Mouse (Mus musculus) intestine, embryonic 15.5 days (tissue): ENCODE measurements around the gene Atp5b. TPM values are rescaled to one million over a fixed set of nuclear protein-coding genes. Genes with fewer than 3 reads are reported as not detected.
A peak's percentile ranks its signal among the peaks of the same experiment; 100 is the strongest.

Source experiments
- ATAC-seq: fragments of 200-750 bp; cut with Nextera tagmentation; 2 replicates; pipeline ENCODE4 v1.8.0; 2017; ENCODE audit warnings: moderate TSS enrichment, moderate library complexity
- H3K27ac ChIP-seq: fragments of 300-500 bp; sonication (generic); 2 replicates; pipeline ENCODE4 v1.5.1; 2015; ENCODE audit warnings: mild to moderate bottlenecking, inconsistent platforms
- H3K27me3 ChIP-seq: fragments of 300-500 bp; sonication (generic); replicated peaks from 2 replicates; pipeline ENCODE4 v1.6.1; 2015; ENCODE audit warnings: inconsistent platforms
- H3K36me3 ChIP-seq: fragments of 300-500 bp; sonication (generic); 2 replicates; pipeline ENCODE4 v1.6.1; 2015; ENCODE audit warnings: inconsistent platforms
- H3K4me1 ChIP-seq: fragments of 300-500 bp; sonication (generic); replicated peaks from 2 replicates; pipeline ENCODE4 v1.6.1; 2015; ENCODE audit warnings: inconsistent platforms
- H3K4me2 ChIP-seq: fragments of 300-500 bp; sonication (generic); replicated peaks from 2 replicates; pipeline ENCODE4 v1.6.1; 2015; ENCODE audit warnings: mild to moderate bottlenecking, inconsistent platforms
- H3K4me3 ChIP-seq: fragments of 300-500 bp; sonication (generic); replicated peaks from 2 replicates; pipeline ENCODE4 v1.5.1; 2015; ENCODE audit warnings: inconsistent platforms
- H3K9ac ChIP-seq: fragments of 300-500 bp; sonication (generic); 2 replicates; pipeline ENCODE4 v1.6.1; 2015; ENCODE audit warnings: inconsistent platforms
- H3K9me3 ChIP-seq: fragments of 300-500 bp; sonication (generic); 2 replicates; pipeline ENCODE4 v1.6.1; 2016; ENCODE audit warnings: inconsistent platforms
- WGBS: fragments of 180-500 bp; shearing (Covaris S2); methylation state at CpG from one replicate; pipeline ENCODE4 v1.1.7; 2015; 5-methylcytosine and 5-hydroxymethylcytosine counted together
- microRNA counts: library from miRNA; unstranded; fragments of <30 nt; microRNA quantifications from one replicate; lab custom pipeline; 2016
- polyA plus RNA-seq: library from polyadenylated mRNA; unstranded; fragments of >200 nt; fragmentation: Nextera tagmentation; extraction: Ambion mirVana; gene quantifications from 2 replicates; pipeline ENCODE4 v1.2.1, GENCODE M21; 2015

Atp5b gene
- polyA plus RNA-seq, 1 experiment from 2014 or later = 3,029 TPM

DNA sequence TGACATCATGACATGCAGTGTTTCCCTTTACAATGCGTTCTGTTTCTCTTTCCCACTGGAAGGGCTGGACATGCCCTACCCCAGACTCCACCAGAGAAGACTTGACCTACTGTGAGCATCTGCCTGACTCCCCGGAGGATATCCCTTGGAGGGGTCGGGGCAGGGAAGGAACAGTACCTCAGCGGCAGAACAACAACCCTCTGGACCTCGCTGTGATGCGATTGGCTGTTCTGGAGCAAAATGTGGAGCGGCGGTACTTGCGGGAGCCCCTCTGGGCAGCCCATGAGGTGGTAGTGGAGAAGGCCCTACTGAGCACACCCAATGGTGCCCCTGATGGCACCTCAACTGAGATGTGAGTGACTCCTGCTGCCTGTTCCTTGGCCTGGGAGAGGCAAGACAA, 41.8 kb downstream of the Atp5b start:
- H3K27ac ChIP-seq = no peak overlapping the region
- no peak overlapping the region for H3K4me2 ChIP-seq
- H3K4me1 ChIP-seq = no peaks in the 10 kb centered on the region
- WGBS = 95% methylated on average over 9 of the region's 9 CpGs
- H3K36me3 ChIP-seq = peaks cover 64% of the 10 kb centered on the region
- H3K27me3 ChIP-seq = no peaks in the 10 kb centered on the region
- no peak overlapping the region for H3K9ac ChIP-seq
- ATAC-seq = no peak
- H3K9me3 ChIP-seq = no peaks in the 10 kb centered on the region
- H3K4me3 ChIP-seq = no peak overlapping the region

DNA sequence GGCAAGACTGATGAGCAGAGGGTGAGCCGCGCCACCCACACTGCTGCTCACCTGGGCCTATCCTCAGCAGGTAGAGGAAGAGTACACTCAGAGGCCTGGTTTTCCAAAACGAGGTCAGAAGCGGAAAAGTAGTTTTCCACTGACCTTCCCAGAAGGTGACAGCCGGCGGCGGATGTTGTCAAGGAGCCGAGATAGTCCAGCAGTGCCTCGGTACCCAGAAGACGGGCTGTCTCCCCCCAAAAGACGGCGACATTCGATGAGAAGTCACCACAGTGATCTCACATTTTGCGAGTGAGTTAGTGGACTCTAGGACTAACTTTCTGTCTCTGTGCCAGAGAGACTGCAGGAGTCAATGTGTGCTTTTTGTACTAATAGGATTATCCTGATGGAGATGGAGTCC, 42.9 kb downstream of the Atp5b start:
- no peaks in the 10 kb centered on the region for H3K9me3 ChIP-seq
- no peak for ATAC-seq
- H3K27ac ChIP-seq = no peak overlapping the region
- H3K9ac ChIP-seq = no peak overlapping the region
- peaks cover 62% of the 10 kb centered on the region for H3K36me3 ChIP-seq
- H3K27me3 ChIP-seq = no peaks in the 10 kb centered on the region
- no peak overlapping the region for H3K4me2 ChIP-seq
- H3K4me1 ChIP-seq = no peaks in the 10 kb centered on the region
- no peak overlapping the region for H3K4me3 ChIP-seq
- 92% methylated on average over 14 of the region's 14 CpGs for whole genome bisulfite sequencing

DNA sequence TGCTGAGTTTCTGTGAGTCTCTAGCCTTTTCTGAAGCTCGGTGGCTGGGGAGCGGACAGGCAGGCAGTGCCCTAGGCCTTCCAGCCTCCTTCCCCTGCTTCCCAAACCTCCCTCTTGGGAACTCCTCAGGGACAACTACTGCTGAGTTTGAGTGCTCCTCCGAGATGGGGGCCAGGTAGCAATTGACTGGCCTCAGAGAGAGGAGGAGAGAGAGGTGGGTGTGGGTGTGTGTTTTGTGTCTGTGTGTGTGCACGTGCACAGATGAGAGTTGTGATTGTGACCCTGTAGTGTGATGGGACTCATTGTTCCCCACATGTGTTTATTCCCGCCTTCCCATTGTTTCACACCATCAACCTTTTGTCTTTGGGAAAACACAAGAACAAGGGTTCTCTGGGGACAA, 44.4 kb downstream of the Atp5b start:
- Histone ChIP-seq H3K27me3 (no peaks in the 10 kb centered on the region), H3K9me3 (no peaks in the 10 kb centered on the region)
- 68% methylated on average over 5 of the region's 5 CpGs for WGBS

DNA sequence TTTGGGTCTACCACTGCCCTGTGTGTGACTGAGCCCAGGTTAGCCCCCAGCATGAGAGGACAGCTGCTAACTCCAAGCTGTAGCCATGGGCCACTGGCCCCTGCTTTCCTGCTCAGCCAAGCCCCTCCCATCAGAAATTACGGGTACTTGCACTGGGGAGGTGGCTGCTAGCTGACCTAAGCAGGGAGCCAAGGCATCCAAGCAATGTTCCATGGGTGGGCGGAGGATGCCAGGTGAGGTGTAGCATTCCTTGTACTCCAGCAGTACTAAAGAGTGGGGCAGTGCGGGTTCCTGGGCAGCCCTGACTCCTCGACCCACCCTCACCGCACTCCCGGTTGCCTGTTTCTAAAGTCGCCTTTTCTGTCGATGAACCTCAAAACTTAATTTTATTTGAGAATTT, 45.1 kb downstream of the Atp5b start:
- ATAC-seq = no peak
- peaks cover 45% of the 10 kb centered on the region for H3K36me3 ChIP-seq

More for the DNA sequence above, 44.4 kb downstream of the Atp5b start:
- ATAC-seq = no peak
- Histone ChIP-seq H3K36me3 (peaks cover 49% of the 10 kb centered on the region), H3K4me2 (no peak overlapping the region), H3K4me3 (no peak overlapping the region), H3K9ac (no peak overlapping the region), H3K27ac (no peak overlapping the region), H3K4me1 (no peaks in the 10 kb centered on the region)

DNA sequence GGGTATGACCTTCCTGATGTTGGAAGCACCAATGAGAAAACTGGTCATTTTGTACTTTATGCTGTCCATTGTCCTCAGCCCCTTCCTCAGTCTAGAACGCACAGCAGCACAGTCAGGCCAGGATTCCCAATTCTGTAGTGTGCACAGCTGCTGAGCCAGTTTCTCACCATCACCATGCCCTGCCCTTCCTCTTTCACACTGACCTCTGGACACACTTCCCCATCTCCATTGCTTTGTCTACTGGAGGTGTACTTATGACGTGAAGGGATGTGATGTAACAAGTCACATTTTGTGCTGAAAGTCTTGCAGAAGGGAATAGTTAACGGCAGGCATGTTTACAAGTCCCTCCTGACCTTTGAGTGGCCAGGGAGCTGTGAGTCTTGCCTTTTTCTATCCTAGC, 48.2 kb downstream of the Atp5b start:
- H3K36me3 ChIP-seq = peaks cover 20% of the 10 kb centered on the region
- 65% methylated on average over 3 of the region's 3 CpGs for WGBS
- no peak overlapping the region for H3K9ac ChIP-seq
- no peak for ATAC-seq
- no peak overlapping the region for H3K4me3 ChIP-seq
- H3K27me3 ChIP-seq = no peaks in the 10 kb centered on the region
- no peaks in the 10 kb centered on the region for H3K4me1 ChIP-seq
- H3K4me2 ChIP-seq = no peak overlapping the region
- no peaks in the 10 kb centered on the region for H3K9me3 ChIP-seq
- no peak overlapping the region for H3K27ac ChIP-seq

More for the DNA sequence above, 45.1 kb downstream of the Atp5b start:
- H3K4me3 ChIP-seq = no peak overlapping the region
- H3K4me1 ChIP-seq = no peaks in the 10 kb centered on the region
- WGBS = 71% methylated on average over 8 of the region's 8 CpGs
- H3K27ac ChIP-seq = no peak overlapping the region
- no peaks in the 10 kb centered on the region for H3K27me3 ChIP-seq
- no peak overlapping the region for H3K9ac ChIP-seq
- no peaks in the 10 kb centered on the region for H3K9me3 ChIP-seq
- no peak overlapping the region for H3K4me2 ChIP-seq

DNA sequence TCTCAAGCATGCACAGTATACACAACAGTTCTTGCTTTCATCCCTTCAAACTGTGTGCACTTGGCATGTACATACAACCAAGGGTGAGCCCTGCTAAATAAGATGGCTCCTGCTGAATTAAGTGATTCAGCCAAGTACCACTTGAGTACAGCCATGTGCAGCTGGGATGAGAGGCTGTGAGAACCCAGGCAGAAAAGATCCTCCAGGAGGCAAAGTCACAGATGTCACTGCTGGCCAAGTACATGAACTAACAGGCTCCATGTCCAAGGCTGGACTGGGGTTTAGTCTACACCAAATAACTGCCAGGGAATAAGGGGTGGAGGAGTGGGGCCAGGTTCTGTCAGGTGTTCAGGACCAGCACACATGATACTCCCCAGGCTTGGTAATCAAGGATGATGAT, 48.7 kb downstream of the Atp5b start:
- peaks cover 16% of the 10 kb centered on the region for H3K36me3 ChIP-seq
- no peak overlapping the region for H3K4me3 ChIP-seq
- H3K9ac ChIP-seq = no peak overlapping the region
- no peak overlapping the region for H3K27ac ChIP-seq
- H3K9me3 ChIP-seq = no peaks in the 10 kb centered on the region
- H3K4me1 ChIP-seq = no peaks in the 10 kb centered on the region
- H3K4me2 ChIP-seq = no peak overlapping the region
- H3K27me3 ChIP-seq = no peaks in the 10 kb centered on the region
- ATAC-seq = no peak

DNA sequence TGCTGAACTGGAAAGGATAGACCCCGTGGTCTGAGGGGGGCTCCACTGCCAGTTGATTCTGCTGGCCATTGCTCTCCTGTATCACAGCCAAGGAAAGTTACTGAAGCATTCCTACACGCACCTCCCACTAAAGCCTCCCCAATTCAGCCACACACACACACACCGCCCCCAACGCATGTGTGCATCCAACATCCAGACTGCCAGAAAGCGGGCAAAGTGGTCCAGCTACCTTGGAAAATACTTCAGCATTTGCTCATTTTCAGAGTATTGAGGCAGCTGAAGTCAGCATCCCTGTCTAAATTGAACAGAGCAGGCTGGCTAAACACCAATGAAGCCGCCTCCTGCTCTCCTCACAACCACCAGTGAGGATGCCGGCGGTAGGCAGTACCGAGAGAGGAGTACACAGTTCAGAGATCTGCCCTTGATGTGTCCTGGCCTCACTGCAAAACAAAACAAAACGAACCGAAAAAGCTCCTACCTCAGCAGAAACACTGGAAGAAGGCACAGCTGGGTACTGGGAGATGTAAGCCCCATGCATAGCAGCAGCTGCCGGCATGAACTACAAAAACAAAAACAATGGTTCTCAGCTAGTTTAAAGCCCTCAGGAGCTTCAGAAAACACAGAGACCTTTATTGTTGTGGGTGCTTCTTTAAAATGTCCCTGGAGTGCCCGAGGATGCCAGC, 50.7 kb downstream of the Atp5b start:
- 63% methylated on average over 13 of the region's 13 CpGs for WGBS
- H3K4me3 ChIP-seq = no peak overlapping the region
- no peak overlapping the region for H3K4me2 ChIP-seq
- H3K4me1 ChIP-seq = no peaks in the 10 kb centered on the region
- H3K27ac ChIP-seq = no peak overlapping the region
- H3K27me3 ChIP-seq = no peaks in the 10 kb centered on the region
- no peak overlapping the region for H3K9ac ChIP-seq
- H3K9me3 ChIP-seq = no peaks in the 10 kb centered on the region
- H3K36me3 ChIP-seq = peaks cover 15% of the 10 kb centered on the region; the same call in 1 of the 2 replicates
- ATAC-seq = no peak

DNA sequence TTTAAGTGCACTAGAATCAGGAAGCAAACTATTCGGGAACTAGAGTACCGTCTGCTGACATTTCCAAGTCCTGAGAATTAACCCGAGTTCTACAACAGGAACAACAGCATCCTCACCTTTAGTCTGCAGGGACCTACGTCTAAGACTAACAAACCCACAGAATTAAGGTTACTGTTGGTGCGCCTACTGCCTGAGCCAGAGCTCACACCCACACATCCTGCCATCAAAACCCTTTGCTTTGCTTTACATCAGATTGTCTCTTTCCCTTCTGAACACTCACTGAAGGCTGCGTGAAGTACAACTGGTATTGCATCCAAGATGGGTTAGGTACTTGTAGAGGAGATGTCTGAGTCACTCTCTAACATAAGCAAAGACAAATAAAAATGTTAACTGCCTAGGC, 52.3 kb downstream of the Atp5b start:
- Histone ChIP-seq H3K27ac (no peak overlapping the region), H3K9ac (no peak overlapping the region), H3K36me3 (peaks cover 18% of the 10 kb centered on the region; the same call in 1 of the 2 replicates), H3K4me3 (no peak overlapping the region), H3K4me1 (no peaks in the 10 kb centered on the region), H3K4me2 (no peak overlapping the region), H3K9me3 (no peaks in the 10 kb centered on the region), H3K27me3 (no peaks in the 10 kb centered on the region)
- ATAC-seq = no peak
- WGBS = 90% methylated on average over 6 of the region's 6 CpGs

MicroRNA genes within 50 kb of the gene (microRNA counts, 519-probe panel; counts per million panel counts)
- microRNA mmu-miR-677 (lab: Ali Mortazavi, UCI) = 97.1 counts per million, percentile 29 among the panel's probes with 10 or more counts

Other genes starting within 250 kb of the Atp5b start
- not detected in 2 replicates for gene Rdh19, start 233.3 kb upstream of the Atp5b start, polyA plus RNA-seq
- 0.19 and 0.34 TPM in 2 replicates for gene Rdh16f2, start 216.8 kb upstream of the Atp5b start, polyA plus RNA-seq
- gene Rdh7, start 194.5 kb upstream of the Atp5b start, polyA plus RNA-seq = 0.35 and 0.63 TPM in 2 replicates
- 0.16 and 0.26 TPM in 2 replicates for gene Sdr9c7, start 184.8 kb upstream of the Atp5b start, polyA plus RNA-seq
- gene Hsd17b6, start 75.7 kb upstream of the Atp5b start, polyA plus RNA-seq = 0.38 and 0.48 TPM in 2 replicates
- gene Prim1, start 68.1 kb upstream of the Atp5b start, polyA plus RNA-seq = 67.9 and 73.0 TPM in 2 replicates
- 779 and 830 TPM in 2 replicates for gene Naca, start 47.7 kb upstream of the Atp5b start, polyA plus RNA-seq
- gene Ptges3, start 24.3 kb upstream of the Atp5b start, polyA plus RNA-seq = 482 and 586 TPM in 2 replicates
- 11.7 and 12.5 TPM in 2 replicates for gene Baz2a, start 8.3 kb downstream of the Atp5b start, polyA plus RNA-seq
- 24.8 and 27.0 TPM in 2 replicates for gene Rbms2, start 97.0 kb downstream of the Atp5b start, polyA plus RNA-seq
- gene Gls2, start 111.2 kb downstream of the Atp5b start, polyA plus RNA-seq = 1.8 and 3.3 TPM in 2 replicates
- 34.8 and 35.9 TPM in 2 replicates for gene Spryd4, start 128.5 kb downstream of the Atp5b start, polyA plus RNA-seq
- gene Mip, start 142.6 kb downstream of the Atp5b start, polyA plus RNA-seq = 0.19 TPM in 1 of 2 replicates, not detected in the other
- 40.8 and 41.3 TPM in 2 replicates for gene Timeless, start 148.8 kb downstream of the Atp5b start, polyA plus RNA-seq
- 0.26 and 0.35 TPM in 2 replicates for gene Apon, start 170.8 kb downstream of the Atp5b start, polyA plus RNA-seq
- gene Apof, start 185.4 kb downstream of the Atp5b start, polyA plus RNA-seq = 1.6 and 2.9 TPM in 2 replicates
- gene Stat2, start 187.3 kb downstream of the Atp5b start, polyA plus RNA-seq = 15.1 and 15.4 TPM in 2 replicates
- 0.21 and 0.31 TPM in 2 replicates for gene Il23a, start 215.5 kb downstream of the Atp5b start, polyA plus RNA-seq
- 26.2 TPM in 2 replicates for gene Pan2, start 220.1 kb downstream of the Atp5b start, polyA plus RNA-seq
- gene Cnpy2, start 239.2 kb downstream of the Atp5b start, polyA plus RNA-seq = 303 and 328 TPM in 2 replicates